Mouse (Mus musculus): Measurements from ENCODE around the gene Usp20. TPM values are rescaled to one million over a fixed set of nuclear protein-coding genes. Genes with fewer than 3 reads are reported as not detected.

Gene Usp20
- 25.2 TPM for polyA plus RNA-seq (2017; shearing (Covaris generic))

DNA sequence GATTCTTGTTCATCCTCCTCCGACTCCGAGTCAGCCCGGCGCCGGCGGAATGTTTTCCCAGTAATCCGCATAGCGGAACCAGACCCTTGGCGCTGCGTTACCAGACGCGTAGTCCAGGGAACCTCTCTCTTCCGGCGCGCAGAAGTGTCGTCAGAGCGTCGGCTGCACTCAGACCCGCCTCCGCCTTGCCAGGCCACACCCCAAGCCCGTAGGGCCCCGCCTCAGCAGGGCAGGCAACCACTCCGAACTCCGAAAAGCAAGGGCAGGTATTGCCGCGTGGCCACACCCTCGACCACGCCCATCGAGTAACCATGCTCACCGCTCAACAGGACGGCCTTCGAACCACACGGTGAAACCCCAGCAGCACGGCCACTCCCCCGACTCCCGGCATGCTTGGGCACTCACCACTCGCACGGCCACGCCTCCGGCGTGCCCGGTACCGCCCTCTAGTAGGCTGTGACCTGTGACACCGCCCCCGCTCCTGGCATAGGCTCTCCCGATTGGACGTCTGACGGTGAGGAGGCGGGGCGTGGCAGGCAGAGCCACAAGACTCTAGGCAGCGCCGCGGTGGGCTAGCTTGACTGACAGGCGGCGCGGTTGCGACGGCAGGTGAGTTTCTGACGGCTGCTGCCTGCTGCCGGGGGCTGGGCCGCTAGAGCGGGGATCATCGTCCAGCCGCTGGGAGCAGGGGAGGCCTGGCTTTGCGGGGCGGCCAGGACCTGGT, at the start of gene Usp20, which contains the start of gene BC005624:
Gene Usp20, plus strand, starts transcription at position 490 of the 724 bp plus-strand sequence.
Gene BC005624, minus strand, starts transcription at position 412 of the 724 bp plus-strand sequence.

DNA sequence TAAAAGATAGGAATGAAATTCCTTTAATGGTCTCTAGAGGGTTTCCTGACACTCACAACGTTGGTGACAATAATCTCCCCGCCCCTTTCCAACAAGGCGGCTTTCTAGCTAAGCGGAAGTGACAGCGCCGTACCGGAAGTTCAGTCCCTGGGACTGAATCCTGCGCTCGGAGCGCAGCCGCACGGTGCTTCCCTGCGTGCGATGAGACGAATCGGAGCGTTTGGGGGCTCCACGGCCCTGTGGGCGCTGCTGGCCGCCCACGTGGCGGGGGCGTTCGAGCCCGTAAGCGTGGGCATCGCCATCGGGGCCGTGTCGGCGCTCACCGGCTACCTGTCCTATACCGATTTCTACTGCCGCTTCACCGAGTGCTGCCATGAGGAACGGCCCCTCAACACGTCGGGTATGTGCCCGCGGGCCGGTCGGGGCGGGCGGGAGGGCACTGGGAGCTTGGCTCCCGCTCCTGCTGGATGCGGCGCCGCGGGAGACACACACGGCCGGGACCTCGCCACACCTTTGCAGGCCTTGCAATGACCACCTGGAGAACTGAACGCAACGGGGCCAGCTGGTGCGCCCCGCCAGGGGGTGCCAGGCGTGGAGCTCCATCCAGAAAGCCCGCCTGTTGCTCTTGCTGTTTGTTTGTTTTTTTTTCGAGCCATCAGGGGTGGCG, 29.1 kb upstream of the Usp20 start, which contains the start of gene Tor1b:
Gene Tor1b, plus strand, starts transcription at position 136 of the 667 bp plus-strand sequence.

DNA sequence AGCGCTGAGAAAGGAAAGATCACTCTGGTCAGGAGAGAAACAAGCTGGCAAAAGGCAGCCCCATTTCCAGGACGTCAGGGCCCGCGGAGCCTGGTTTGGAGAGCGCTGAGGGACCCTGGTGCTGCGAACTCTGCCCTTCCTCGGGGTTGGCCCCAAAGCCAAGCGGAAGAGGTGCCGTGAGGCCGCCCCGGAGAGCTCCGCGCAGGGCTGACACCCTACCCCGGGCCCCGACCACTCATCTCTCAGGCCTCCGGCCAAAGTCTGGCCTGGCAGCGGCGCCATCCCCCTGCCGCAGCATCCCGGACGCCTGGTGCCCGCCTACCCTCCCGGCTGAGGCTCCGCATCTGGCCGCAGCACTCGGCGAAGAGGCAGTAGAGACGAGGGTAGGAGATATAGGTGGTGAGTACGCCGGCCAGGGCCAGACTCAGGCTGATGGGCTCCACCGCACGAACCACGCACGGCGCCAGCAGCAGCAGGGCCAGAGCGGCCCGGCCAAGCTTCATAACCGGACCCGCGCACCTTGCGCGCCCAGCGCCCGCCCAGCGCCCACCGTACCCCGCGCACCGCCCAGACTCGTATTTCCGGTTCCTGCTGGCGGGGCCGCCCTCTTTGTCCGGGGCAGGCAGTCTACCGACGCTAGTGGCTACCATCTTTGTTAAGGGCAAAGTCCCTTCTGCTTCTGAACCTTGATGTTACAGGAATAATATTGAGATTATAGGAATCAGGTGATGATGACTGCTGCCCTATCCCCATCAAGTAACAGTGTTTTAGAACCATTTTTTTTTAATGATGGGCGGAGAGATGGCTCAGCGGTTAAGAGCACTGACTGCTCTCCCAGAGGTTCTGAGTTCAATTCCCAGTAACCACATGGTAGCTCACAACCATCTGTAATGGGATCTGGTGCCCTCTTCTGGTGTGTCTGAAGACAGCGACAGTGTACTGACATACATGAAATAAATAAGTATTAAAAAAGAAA, 14.4 kb upstream of the Usp20 start, which contains the start of gene Tor1a:
Gene Tor1a, minus strand, starts transcription at position 582 of the 976 bp plus-strand sequence.

Other genes starting within 250 kb of the Usp20 start
- gene 1700001O22Rik, start 178.6 kb upstream of the Usp20 start, polyA plus RNA-seq (2017; shearing (Covaris generic)) = 12.9 TPM
- gene Ntmt1, start 174.5 kb upstream of the Usp20 start, polyA plus RNA-seq (2017; shearing (Covaris generic)) = 27.2 TPM
- 43.5 TPM for gene Asb6, start 151.9 kb upstream of the Usp20 start, polyA plus RNA-seq (2017; shearing (Covaris generic))
- gene Prrx2, start 147.3 kb upstream of the Usp20 start, polyA plus RNA-seq (2017; shearing (Covaris generic)) = not detected
- 0.27 TPM for gene Ptges, start 52.4 kb upstream of the Usp20 start, polyA plus RNA-seq (2017; shearing (Covaris generic))
- 36.3 TPM for gene Tor1b, start 29.3 kb upstream of the Usp20 start, polyA plus RNA-seq (2017; shearing (Covaris generic))
- 74.5 TPM for gene Tor1a, start 14.3 kb upstream of the Usp20 start, polyA plus RNA-seq (2017; shearing (Covaris generic))
- 69.6 TPM for gene BC005624, start 78 bp upstream of the Usp20 start, polyA plus RNA-seq (2017; shearing (Covaris generic))
- 100 TPM for gene Fnbp1, start 159.7 kb downstream of the Usp20 start, polyA plus RNA-seq (2017; shearing (Covaris generic))
- gene Gpr107, start 170.0 kb downstream of the Usp20 start, polyA plus RNA-seq (2017; shearing (Covaris generic)) = 36.6 TPM